Mouse (Mus musculus) hindbrain, embryonic 15.5 days (tissue): Measurements from ENCODE around the gene Cdkal1. TPM values are rescaled to one million over a fixed set of nuclear protein-coding genes. Genes with fewer than 3 reads are reported as not detected.

ENCODE experiments used
- ATAC-seq: fragments of 200-750 bp; cut with Nextera tagmentation; 2 replicates; pipeline ENCODE4 v1.8.0; 2017; ENCODE audit warnings: low read depth, moderate number of reproducible peaks, moderate TSS enrichment; ENCODE audit not compliant: low FRiP score
- H3K27ac ChIP-seq: fragments of 300-500 bp; sonication (generic); replicated peaks from 2 replicates; pipeline ENCODE4 v1.5.1; 2015; ENCODE audit warnings: mild to moderate bottlenecking, inconsistent platforms
- H3K27me3 ChIP-seq: fragments of 300-500 bp; sonication (generic); 2 replicates; pipeline ENCODE4 v1.6.1; 2015; ENCODE audit warnings: control low read depth, inconsistent platforms
- H3K36me3 ChIP-seq: fragments of 300-500 bp; sonication (generic); 2 replicates; pipeline ENCODE4 v1.6.1; 2015; ENCODE audit warnings: control low read depth, inconsistent platforms
- H3K4me1 ChIP-seq: fragments of 300-500 bp; sonication (generic); replicated peaks from 2 replicates; pipeline ENCODE4 v1.6.1; 2015; ENCODE audit warnings: control low read depth, inconsistent platforms
- H3K4me2 ChIP-seq: fragments of 300-500 bp; sonication (generic); 2 replicates; pipeline ENCODE4 v1.6.1; 2015; ENCODE audit warnings: moderate library complexity, mild to moderate bottlenecking, inconsistent platforms
- H3K4me3 ChIP-seq: fragments of 300-500 bp; sonication (generic); 2 replicates; pipeline ENCODE4 v1.5.1; 2015; ENCODE audit warnings: mild to moderate bottlenecking, inconsistent platforms
- H3K9ac ChIP-seq: fragments of 300-500 bp; sonication (generic); 2 replicates; pipeline ENCODE4 v1.6.1; 2015; ENCODE audit warnings: inconsistent platforms
- H3K9me3 ChIP-seq: fragments of 300-500 bp; sonication (generic); 2 replicates; pipeline ENCODE4 v1.6.1; 2016; ENCODE audit warnings: control low read depth, inconsistent platforms
- WGBS: fragments of 180-500 bp; shearing (Covaris S2); methylation state at CpG from one replicate; pipeline ENCODE4 v1.1.7; 2015; 5-methylcytosine and 5-hydroxymethylcytosine counted together
- polyA plus RNA-seq: library from polyadenylated mRNA; unstranded; fragments of >200 nt; fragmentation: Nextera tagmentation; extraction: Ambion mirVana; gene quantifications from 2 replicates; pipeline ENCODE4 v1.2.1, GENCODE M21; 2015

Cdkal1 gene
- polyA plus RNA-seq, 1 experiment from 2014 or later: 20.2 TPM

DNA sequence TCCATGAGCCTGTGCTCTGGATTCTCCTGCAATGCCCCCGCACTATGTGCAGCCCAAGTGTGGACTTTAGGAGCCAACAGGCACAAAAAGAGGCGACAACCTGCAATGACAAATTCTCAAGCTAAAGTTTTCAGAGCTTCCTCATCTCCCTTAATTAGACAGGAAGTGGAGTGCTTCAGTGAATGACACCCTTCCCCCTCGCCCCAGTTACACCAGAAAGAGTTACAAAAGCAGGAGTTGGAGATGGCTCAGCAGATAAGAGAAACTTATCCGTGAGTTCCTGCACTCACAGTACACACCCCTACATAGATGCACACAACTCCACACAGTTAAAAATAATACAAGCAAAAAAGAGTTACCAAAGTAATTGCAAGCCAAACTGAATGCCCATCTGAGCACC, 620.4 kb downstream of the Cdkal1 start:
- Histone ChIP-seq H3K27ac (no peak overlapping the region), H3K27me3 (no peaks in the 10 kb centered on the region), H3K4me2 (no peak overlapping the region), H3K4me3 (no peak overlapping the region), H3K9me3 (no peaks in the 10 kb centered on the region), H3K9ac (no peak overlapping the region), H3K36me3 (no peaks in the 10 kb centered on the region), H3K4me1 (no peaks in the 10 kb centered on the region)
- ATAC-seq: no peak
- WGBS: 87% methylated on average over 4 of the region's 4 CpGs

DNA sequence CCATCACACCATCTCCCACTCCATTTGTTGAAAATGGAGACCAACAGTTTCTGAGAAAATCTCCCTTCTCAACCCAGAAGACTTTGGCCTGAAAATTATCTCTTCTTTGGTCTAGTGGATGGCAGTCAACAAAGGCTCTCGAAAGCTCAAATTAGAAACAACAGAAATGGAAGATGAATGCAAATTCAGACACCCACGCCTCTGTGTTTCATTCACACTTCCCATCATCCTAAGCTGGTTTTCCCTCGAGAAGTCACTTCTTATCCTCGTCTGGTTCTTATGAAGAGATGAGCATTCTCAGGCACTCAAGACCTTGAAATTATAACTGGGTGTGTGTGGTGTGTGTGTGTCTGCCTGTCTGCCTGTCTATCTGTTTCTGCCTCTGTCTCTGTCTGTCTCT, 621.0 kb downstream of the Cdkal1 start:
- Histone ChIP-seq H3K9me3 (no peaks in the 10 kb centered on the region), H3K9ac (no peak overlapping the region), H3K27ac (no peak overlapping the region), H3K27me3 (no peaks in the 10 kb centered on the region), H3K4me1 (no peaks in the 10 kb centered on the region), H3K36me3 (no peaks in the 10 kb centered on the region), H3K4me3 (no peak overlapping the region), H3K4me2 (no peak overlapping the region)
- WGBS: 87% methylated on average over 4 of the region's 4 CpGs
- ATAC-seq: no peak

DNA sequence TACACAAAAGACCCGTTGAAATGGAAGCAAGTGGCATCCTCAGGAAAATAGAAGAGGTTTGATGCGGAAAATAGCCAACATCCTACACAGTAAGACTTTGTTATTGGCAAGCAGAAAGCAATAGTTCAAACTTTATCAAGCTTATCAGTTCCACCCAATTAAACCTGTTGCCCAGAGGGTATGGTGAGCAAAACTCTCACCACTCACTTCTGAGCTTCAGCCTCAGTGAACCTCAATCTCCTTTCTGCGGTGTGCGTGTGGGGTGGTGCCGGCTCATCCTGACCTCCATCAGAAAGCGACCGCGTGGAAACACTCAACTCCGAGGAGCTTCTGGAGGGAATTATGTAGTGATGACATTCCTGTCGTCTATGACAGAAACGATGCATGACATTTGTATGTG, 621.5 kb downstream of the Cdkal1 start:
- no peaks in the 10 kb centered on the region for H3K9me3 ChIP-seq
- H3K9ac ChIP-seq: no peak overlapping the region
- no peaks in the 10 kb centered on the region for H3K4me1 ChIP-seq
- H3K27me3 ChIP-seq: no peaks in the 10 kb centered on the region
- H3K4me2 ChIP-seq: no peak overlapping the region
- WGBS: 67% methylated on average over 11 of the region's 11 CpGs
- no peak overlapping the region for H3K27ac ChIP-seq
- H3K36me3 ChIP-seq: no peaks in the 10 kb centered on the region
- H3K4me3 ChIP-seq: no peak overlapping the region
- no peak for ATAC-seq

DNA sequence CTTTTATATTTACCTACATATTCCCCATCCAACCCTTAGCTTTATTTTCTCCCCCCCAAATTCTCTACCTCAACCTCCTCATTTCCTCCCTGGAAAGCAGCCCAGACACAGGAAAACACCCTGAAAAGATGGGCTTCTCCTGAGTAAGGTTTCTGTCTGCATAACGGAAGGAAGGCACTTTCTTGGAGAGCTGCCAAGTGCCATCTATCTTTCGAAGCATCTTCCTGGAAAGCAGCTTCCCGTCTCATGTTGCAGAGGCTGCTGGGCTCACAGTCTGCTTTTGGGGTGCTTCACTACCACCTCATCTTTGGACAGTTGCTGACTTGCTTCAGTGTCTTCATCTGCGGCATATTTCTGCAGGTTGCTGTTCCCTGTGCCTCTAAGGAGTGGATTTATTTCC, 622.8 kb downstream of the Cdkal1 start:
- no peaks in the 10 kb centered on the region for H3K27me3 ChIP-seq
- no peaks in the 10 kb centered on the region for H3K9me3 ChIP-seq
- H3K27ac ChIP-seq: no peak overlapping the region
- H3K4me1 ChIP-seq: no peaks in the 10 kb centered on the region
- H3K9ac ChIP-seq: no peak overlapping the region
- ATAC-seq: no peak
- no peak overlapping the region for H3K4me2 ChIP-seq
- no peak overlapping the region for H3K4me3 ChIP-seq
- no peaks in the 10 kb centered on the region for H3K36me3 ChIP-seq
- WGBS: 33% methylated on average over 4 of the region's 4 CpGs

DNA sequence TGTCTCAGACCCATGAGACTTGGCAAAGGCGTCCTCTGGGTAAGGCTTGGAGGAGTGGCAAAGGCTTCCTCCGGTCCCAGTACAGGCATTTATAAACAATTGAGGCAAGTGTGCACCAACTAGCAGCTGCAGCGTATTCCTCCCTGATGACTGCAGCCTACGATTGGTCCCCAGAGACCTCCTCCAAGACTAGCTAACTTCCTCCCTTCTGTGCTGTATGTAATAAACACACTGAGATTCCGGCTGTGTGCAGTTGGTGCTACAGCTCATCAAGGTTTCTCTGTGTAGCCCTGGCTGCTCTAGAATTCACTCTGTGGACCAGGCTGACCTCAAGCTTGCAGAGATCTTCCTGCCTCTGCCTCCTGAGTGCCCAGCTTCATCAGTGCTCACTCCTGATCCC, 630.7 kb downstream of the Cdkal1 start:
- H3K9ac ChIP-seq: no peak overlapping the region
- H3K9me3 ChIP-seq: no peaks in the 10 kb centered on the region
- no peaks in the 10 kb centered on the region for H3K36me3 ChIP-seq
- H3K4me3 ChIP-seq: no peak overlapping the region
- H3K4me1 ChIP-seq: peaks cover 15% of the 10 kb centered on the region
- no peak overlapping the region for H3K4me2 ChIP-seq
- no peak for ATAC-seq
- no peak overlapping the region for H3K27ac ChIP-seq
- WGBS: 70% methylated on average over 5 of the region's 5 CpGs
- H3K27me3 ChIP-seq: no peaks in the 10 kb centered on the region

DNA sequence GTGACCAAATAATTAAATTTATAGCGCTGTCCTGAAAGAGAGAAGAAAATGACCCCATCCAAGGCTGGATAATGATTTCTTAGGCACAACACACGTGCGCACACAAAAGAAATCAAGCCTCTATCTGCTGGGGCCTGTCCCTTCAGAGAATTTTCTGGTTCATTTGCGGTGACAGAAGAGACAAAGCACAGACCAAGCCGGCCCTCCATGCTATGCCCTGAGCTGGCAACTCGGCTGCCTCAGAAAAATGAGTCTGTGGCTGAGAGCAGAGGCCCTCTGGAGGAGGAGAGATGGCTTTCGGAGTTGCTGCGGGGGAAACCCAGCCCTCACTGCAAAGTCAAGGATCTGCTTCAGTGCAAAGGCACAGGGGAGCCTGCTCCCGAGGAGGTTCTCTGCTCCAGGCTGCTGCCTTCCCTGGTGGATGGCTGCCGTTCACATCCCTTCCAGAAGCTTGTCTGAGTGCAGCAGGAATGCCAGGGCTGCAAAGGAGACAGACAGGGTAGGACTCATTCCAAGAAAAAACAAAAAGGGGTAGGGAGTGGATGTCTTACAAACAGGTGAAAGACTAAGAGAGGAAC, 633.1 kb downstream of the Cdkal1 start:
- Histone ChIP-seq H3K36me3 (no peaks in the 10 kb centered on the region), H3K27ac (peak overlapping the region; percentile 66), H3K9ac (peak overlapping the region; percentile 22; the same call in 1 of the 2 replicates), H3K4me3 (no peak overlapping the region), H3K9me3 (no peaks in the 10 kb centered on the region), H3K4me2 (peak overlapping the region; percentile 28; the same call in 1 of the 2 replicates), H3K27me3 (no peaks in the 10 kb centered on the region), H3K4me1 (peaks cover 15% of the 10 kb centered on the region)
- WGBS: 5% methylated on average over 10 of the region's 10 CpGs
- ATAC-seq: peak; percentile 88

DNA sequence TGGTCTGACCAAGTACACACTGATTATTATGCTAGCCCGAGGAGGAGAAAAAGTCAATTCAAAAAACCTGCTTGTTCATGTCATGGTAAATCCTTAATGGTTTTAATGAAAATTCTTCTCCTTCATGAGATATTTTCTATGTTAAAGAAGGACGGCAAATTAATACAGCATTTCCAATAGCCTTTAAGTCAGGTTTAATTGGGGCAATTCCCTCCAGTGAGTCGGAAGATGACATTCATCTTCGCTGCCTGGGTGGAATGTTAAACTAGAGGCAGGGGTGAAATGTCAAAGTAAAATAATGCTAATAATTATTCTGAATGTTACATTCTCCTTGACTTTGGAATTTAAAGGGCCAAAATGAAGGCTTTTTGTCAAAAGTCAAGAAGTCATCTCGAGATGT, 633.8 kb downstream of the Cdkal1 start:
- Histone ChIP-seq H3K4me1 (peaks cover 15% of the 10 kb centered on the region), H3K4me2 (no peak overlapping the region), H3K36me3 (no peaks in the 10 kb centered on the region), H3K9me3 (no peaks in the 10 kb centered on the region), H3K27ac (peak overlapping the region; percentile 48), H3K9ac (no peak overlapping the region), H3K4me3 (no peak overlapping the region), H3K27me3 (no peaks in the 10 kb centered on the region)
- no peak for ATAC-seq
- WGBS: 20% methylated on average over 5 of the region's 5 CpGs

DNA sequence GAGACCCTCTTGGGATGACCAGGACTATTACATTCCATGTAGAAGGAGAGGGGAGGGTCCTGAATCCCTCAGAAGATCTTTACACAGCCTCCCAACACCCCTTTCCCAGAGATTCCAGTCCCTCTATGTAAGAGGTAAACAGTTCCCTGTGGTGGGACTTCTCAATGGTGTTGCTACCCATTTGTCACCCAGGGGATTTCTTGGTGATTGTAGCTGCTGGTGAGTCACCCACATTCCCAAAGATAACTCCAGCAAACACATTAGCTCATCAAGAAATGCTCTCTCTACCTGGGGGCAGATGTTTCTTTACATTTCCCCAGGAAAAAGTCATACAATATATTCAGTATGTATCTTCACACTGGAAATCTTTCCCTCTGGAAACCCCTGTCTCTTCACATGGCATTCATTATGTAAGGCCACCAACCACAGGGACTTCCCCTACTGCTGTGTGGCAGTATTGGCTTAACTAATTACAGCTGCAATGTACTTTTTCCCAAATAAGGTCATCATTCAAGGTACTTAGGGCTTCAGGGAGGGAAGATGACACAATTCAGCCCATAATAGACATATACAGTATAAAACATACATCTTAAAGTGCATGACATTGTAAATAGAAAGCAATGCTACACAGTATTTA, 636.8 kb downstream of the Cdkal1 start:
- no peak overlapping the region for H3K4me2 ChIP-seq
- H3K4me1 ChIP-seq: peaks cover 15% of the 10 kb centered on the region
- H3K4me3 ChIP-seq: no peak overlapping the region
- no peak for ATAC-seq
- no peaks in the 10 kb centered on the region for H3K36me3 ChIP-seq
- H3K27me3 ChIP-seq: no peaks in the 10 kb centered on the region
- H3K27ac ChIP-seq: no peak overlapping the region
- no peaks in the 10 kb centered on the region for H3K9me3 ChIP-seq
- no peak overlapping the region for H3K9ac ChIP-seq

DNA sequence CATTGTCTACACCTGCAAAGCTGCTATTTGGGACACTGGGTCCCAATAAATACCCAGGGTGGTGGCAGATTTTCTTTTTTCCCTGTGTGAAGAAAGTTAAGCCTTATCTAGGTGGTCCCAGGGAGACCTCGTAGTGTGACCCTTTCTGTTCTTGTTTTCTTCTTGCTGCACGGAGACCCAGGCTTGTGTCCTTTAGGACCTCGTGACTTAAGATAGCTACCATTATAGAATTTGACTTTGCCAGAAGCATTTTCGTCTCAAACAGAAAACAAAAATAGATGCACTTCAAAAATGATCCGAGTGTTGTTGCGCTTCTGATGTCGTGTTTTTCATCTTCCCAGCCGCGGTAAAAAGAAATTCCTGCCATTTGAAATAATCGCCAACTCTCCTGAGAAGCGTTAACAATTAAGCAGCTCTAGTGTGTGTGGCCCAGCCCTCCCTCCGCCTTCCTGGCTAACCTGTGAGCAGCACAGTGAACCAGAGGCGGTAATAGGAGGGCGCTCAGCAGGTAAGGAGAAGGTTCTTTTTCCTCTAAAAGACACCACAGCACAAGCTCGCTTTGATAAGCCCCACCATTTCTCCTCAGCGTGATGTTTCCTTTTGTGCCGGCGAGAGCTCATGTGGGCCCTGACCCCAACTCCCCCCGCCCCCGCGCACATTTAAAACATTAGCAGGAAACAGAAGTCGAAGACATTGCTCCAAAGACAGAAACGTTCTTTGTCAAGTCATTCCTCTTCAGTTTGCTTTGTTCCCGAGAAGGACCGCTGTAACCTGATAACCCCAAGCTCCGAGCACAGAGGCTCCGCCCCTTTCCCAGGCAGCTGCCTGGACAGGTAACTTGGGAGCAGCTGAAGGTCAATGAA, 645.1 kb downstream of the Cdkal1 start:
- Histone ChIP-seq H3K36me3 (no peaks in the 10 kb centered on the region), H3K4me1 (peaks cover 14% of the 10 kb centered on the region), H3K4me2 (peak overlapping the region; percentile 76), H3K27ac (peak overlapping the region; percentile 73; the same call in 1 of the 2 replicates), H3K27me3 (no peaks in the 10 kb centered on the region), H3K9ac (peak overlapping the region; percentile 48), H3K4me3 (peak overlapping the region; percentile 40), H3K9me3 (no peaks in the 10 kb centered on the region)
- WGBS: 4% methylated on average over 27 of the region's 27 CpGs
- peak; percentile 84 for ATAC-seq

DNA sequence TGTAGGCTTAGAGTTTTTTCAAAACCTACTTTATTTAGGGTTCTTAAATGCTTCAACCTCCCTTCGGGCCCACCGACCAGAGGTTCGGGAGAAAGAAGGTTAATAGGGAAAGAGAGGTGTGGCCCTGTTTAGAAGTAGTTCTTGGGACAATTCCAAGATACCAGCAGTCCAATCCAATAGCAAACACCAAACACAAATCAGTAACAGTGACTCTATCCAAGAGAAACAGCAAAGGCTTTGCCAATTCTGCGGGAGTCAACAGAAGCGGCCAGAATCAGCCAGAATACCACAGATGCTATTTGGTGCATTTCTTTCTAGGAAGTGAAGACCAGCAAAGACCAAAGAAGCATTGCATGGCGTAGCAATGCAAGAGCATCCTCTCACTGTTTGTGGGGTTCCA, 646.7 kb downstream of the Cdkal1 start:
- no peaks in the 10 kb centered on the region for H3K9me3 ChIP-seq
- H3K4me2 ChIP-seq: no peak overlapping the region
- H3K27me3 ChIP-seq: no peaks in the 10 kb centered on the region
- H3K4me1 ChIP-seq: peaks cover 14% of the 10 kb centered on the region
- ATAC-seq: no peak
- no peak overlapping the region for H3K4me3 ChIP-seq
- no peak overlapping the region for H3K27ac ChIP-seq
- no peak overlapping the region for H3K9ac ChIP-seq
- 92% methylated on average over 6 of the region's 6 CpGs for WGBS
- no peaks in the 10 kb centered on the region for H3K36me3 ChIP-seq

DNA sequence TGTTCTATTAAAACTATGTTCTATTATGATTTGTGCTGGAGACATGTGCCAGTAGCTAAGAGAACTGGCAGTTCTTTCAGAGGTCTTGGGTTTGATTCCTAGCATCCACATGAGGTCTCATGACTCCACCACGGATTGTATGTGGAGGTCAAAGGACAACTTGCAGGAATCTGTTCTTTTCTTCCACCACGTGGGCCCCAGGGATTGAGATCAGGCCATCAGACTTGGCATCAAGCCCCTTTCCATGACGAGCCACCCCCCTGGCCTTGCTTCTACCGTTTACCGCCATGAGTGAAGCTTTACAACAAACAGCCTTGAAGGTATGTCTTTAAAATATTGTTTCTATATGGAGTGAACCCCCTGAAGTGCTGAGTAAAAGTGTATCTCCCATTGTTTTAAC, 651.6 kb downstream of the Cdkal1 start:
- H3K4me3 ChIP-seq: no peak overlapping the region
- H3K4me1 ChIP-seq: no peaks in the 10 kb centered on the region
- no peak overlapping the region for H3K4me2 ChIP-seq
- no peaks in the 10 kb centered on the region for H3K9me3 ChIP-seq
- 74% methylated on average over 5 of the region's 5 CpGs for WGBS
- no peak overlapping the region for H3K27ac ChIP-seq
- no peaks in the 10 kb centered on the region for H3K27me3 ChIP-seq
- no peak for ATAC-seq
- no peaks in the 10 kb centered on the region for H3K36me3 ChIP-seq
- H3K9ac ChIP-seq: no peak overlapping the region

DNA sequence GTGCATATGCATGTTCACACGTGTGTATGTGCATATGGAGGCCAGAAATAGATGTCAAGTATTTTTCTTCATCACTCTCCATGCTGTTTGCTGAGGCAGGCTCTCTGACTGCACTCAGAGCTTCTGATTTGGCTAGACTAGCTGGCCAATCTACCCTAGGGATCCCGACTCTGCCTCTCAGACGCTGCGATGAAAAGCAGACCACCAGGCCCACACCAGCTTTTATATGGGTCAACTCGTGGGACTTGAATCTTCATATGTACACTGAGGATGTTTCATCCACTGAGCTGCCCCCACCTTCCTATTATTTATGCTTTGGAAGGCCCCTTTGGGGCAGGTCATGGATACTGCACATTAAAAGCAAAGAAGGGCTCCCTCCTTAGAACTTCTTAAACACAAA, 652.0 kb downstream of the Cdkal1 start:
- Histone ChIP-seq H3K4me1 (no peaks in the 10 kb centered on the region), H3K36me3 (no peaks in the 10 kb centered on the region), H3K4me2 (no peak overlapping the region), H3K4me3 (no peak overlapping the region), H3K27me3 (no peaks in the 10 kb centered on the region), H3K9me3 (no peaks in the 10 kb centered on the region), H3K9ac (no peak overlapping the region), H3K27ac (no peak overlapping the region)
- no peak for ATAC-seq
- 91% methylated on average over 5 of the region's 5 CpGs for WGBS
